8 mouse cellular contexts compared by ENCODE assay signal in genomic region chr2:22774181-22774751, GRCm38 (mm10). TPM values are rescaled to one million over a fixed set of nuclear protein-coding genes. Genes with fewer than 3 reads are reported as not detected.
DNase-seq lines count a peak whose midpoint lies in the region; ATAC-seq and TF ChIP-seq lines count a peak whose summit lies in the region.

No protein-coding gene starts in this region.

- DNase-seq in adrenal gland, postnatal 14 days: peak; percentile 78
- DNase-seq in heart, postnatal 36 days: peak; percentile 72 to 76
- DNase-seq in layer of hippocampus, adult 8-10 months (ENCODE audit: low spot score in 2 of 2): peak; percentile 27 to 44
- peak; percentile 36 for DNase-seq in lung, adult 2 months

- no peak overlapping the region for H3K27ac ChIP-seq in forebrain, embryonic 16.5 days (ENCODE audit: low read length)
- no peak overlapping the region for H3K27ac ChIP-seq in neural tube, embryonic 14.5 days (ENCODE audit: low read depth, low read length)
- H3K27ac ChIP-seq in testis, adult 2 months (ENCODE audit: control insufficient read depth, insufficient read depth, low read depth, low read length): no peak overlapping the region

- H3K4me2 ChIP-seq in forebrain, embryonic 16.5 days (ENCODE audit: low read length): peak overlapping the region; percentile 89
- peak overlapping the region; percentile 90 for H3K4me2 ChIP-seq in neural tube, embryonic 14.5 days (ENCODE audit: low read depth, low read length)

- no peaks in the 10 kb centered on the region for H3K27me3 ChIP-seq in C2C12 (ENCODE audit: control insufficient read depth, insufficient read depth, insufficient read length)
- no peaks in the 10 kb centered on the region for H3K27me3 ChIP-seq in forebrain, embryonic 16.5 days (replicated peaks; ENCODE audit: control insufficient read depth, insufficient read depth, low read length)
- H3K27me3 ChIP-seq in neural tube, embryonic 14.5 days (ENCODE audit: control insufficient read depth, insufficient read depth, low read length): no peaks in the 10 kb centered on the region
- H3K27me3 ChIP-seq in testis, adult 2 months (ENCODE audit: control insufficient read depth, insufficient read depth, low read length): no peaks in the 10 kb centered on the region

- intact Hi-C loops in heart, postnatal 36 days (cut with DNase I): no loop called here

- peak; percentile 78 for ATAC-seq in forebrain, embryonic 16.5 days
- peak; percentile 90 for ATAC-seq in neural tube, embryonic 14.5 days (ENCODE audit: low read depth)

- H3K79me3 ChIP-seq in C2C12 (ENCODE audit: low read depth): peaks cover 6% of the 10 kb centered on the region

- H3K4me1 ChIP-seq in forebrain, embryonic 16.5 days (replicated peaks; ENCODE audit: control insufficient read depth, insufficient read depth, low read length): peaks cover 11% of the 10 kb centered on the region
- no peaks in the 10 kb centered on the region; the same call in 1 of the 2 replicates for H3K4me1 ChIP-seq in lung, adult 2 months (ENCODE audit: control insufficient read depth, insufficient read depth, low read length)
- H3K4me1 ChIP-seq in neural tube, embryonic 14.5 days (ENCODE audit: control insufficient read depth, insufficient read depth, low read length): peaks cover 3% of the 10 kb centered on the region; the same call in 1 of the 2 replicates
- peaks cover 9% of the 10 kb centered on the region for H3K4me1 ChIP-seq in testis, adult 2 months (ENCODE audit: control insufficient read depth, insufficient read depth, low read length)

- H3K9me3 ChIP-seq in forebrain, embryonic 16.5 days (ENCODE audit: control insufficient read depth, low read length): no peaks in the 10 kb centered on the region
- no peaks in the 10 kb centered on the region for H3K9me3 ChIP-seq in neural tube, embryonic 14.5 days (ENCODE audit: control insufficient read depth, low read length)

- H3K9ac ChIP-seq in forebrain, embryonic 16.5 days (replicated peaks; ENCODE audit: low read depth, low read length): peak overlapping the region; percentile 60
- H3K9ac ChIP-seq in neural tube, embryonic 14.5 days (replicated peaks; ENCODE audit: low read depth, low read length): peak overlapping the region; percentile 35; the same call in 1 of the 2 replicates

- peaks cover 47% of the 10 kb centered on the region for H3K79me2 ChIP-seq in C2C12 (ENCODE audit: control insufficient read depth, insufficient read depth)

- H3ac ChIP-seq in C2C12 (ENCODE audit: control insufficient read depth, insufficient read length, low read depth): peak overlapping the region; percentile 46

- 2% methylated on average over 28 of the region's 28 CpGs for WGBS in forebrain, embryonic 16.5 days
- WGBS in lung, adult 2 months: 2% methylated on average over 28 of the region's 28 CpGs
- WGBS in neural tube, embryonic 14.5 days: 2% methylated on average over 27 of the region's 28 CpGs

- no peak for TF ChIP-seq CTCF in C2C12 (IDR thresholded peaks at IDR 0.05; ENCODE audit: control insufficient read depth, insufficient read depth, insufficient read length)
- TF ChIP-seq CTCF in lung, adult 2 months (IDR thresholded peaks at IDR 0.05; ENCODE audit: insufficient read depth, low read length): no peak
- TF ChIP-seq CTCF in testis, adult 2 months (IDR thresholded peaks at IDR 0.05; ENCODE audit: control insufficient read depth, insufficient read depth, insufficient replicate concordance, low read depth, low read length): no peak

- H3K36me3 ChIP-seq in C2C12 (ENCODE audit: control insufficient read depth, insufficient read depth): no peaks in the 10 kb centered on the region
- no peaks in the 10 kb centered on the region for H3K36me3 ChIP-seq in forebrain, embryonic 16.5 days (ENCODE audit: control insufficient read depth, insufficient read depth)
- no peaks in the 10 kb centered on the region for H3K36me3 ChIP-seq in neural tube, embryonic 14.5 days (ENCODE audit: control insufficient read depth, insufficient read depth, low read length)
- H3K36me3 ChIP-seq in testis, adult 2 months (ENCODE audit: control insufficient read depth, insufficient read depth, low read length): no peaks in the 10 kb centered on the region

- peak; percentile 49; the same call in 1 of the 2 replicates for TF ChIP-seq POLR2A in lung, adult 2 months (IDR thresholded peaks at IDR 0.05; ENCODE audit: borderline replicate concordance, extremely low read depth, low read depth, low read length)
- TF ChIP-seq POLR2A in testis, adult 2 months (IDR thresholded peaks at IDR 0.05; ENCODE audit: control insufficient read depth, low read depth, low read length): 0 out of 2 replicates have a peak, but pooled peaks have one; percentile 26

- peak overlapping the region; percentile 30 for H3K4me3 ChIP-seq in C2C12 (ENCODE audit: insufficient read depth, poor library complexity, severe bottlenecking)
- peak overlapping the region; percentile 51 for H3K4me3 ChIP-seq in forebrain, embryonic 16.5 days (replicated peaks; ENCODE audit: low read length)
- H3K4me3 ChIP-seq in lung, adult 2 months (replicated peaks; ENCODE audit: extremely low read depth, low read depth, low read length): peak overlapping the region; percentile 42
- peak overlapping the region; percentile 39 for H3K4me3 ChIP-seq in neural tube, embryonic 14.5 days (ENCODE audit: low read depth, low read length)
- peak overlapping the region; percentile 74 for H3K4me3 ChIP-seq in testis, adult 2 months (ENCODE audit: control insufficient read depth, low read depth, low read length)

TF ChIP-seq in C2C12, 6 proteins besides CTCF, POLR2A, EP300 and RAD21:
- TF ChIP-seq MAX (IDR thresholded peaks at IDR 0.05): peak; percentile 47
- no peak for TF ChIP-seq MYOD1 (IDR thresholded peaks at IDR 0.05; ENCODE audit: control insufficient read depth, insufficient read length, low read depth)
TF ChIP-seq in C2C12: peak in this region for 1.

RNA-seq across cellular contexts. Expression of gene Apbb1ip, which starts 0.4 kb away (rescaled TPM):
- 4.0 TPM for polyA plus RNA-seq in C2C12 (2012; fragmentation: generic; extraction: Trizol)
- total RNA-seq in adrenal gland, postnatal 14 days (2021): 3.6 and 13.0 TPM in 2 replicates
- 0.46 and 1.0 TPM in 2 replicates for polyA plus RNA-seq in forebrain, embryonic 16.5 days (2015; fragmentation: Nextera tagmentation; extraction: Ambion mirVana)
- total RNA-seq in heart, postnatal 36 days (2021): 1 to 10 TPM; 4.0 to 4.5 TPM
- 10 to 100 TPM in 2 of 4 experiments, 1 to 10 TPM in 2; 6.3 to 24.4 (median 13.5) TPM for total RNA-seq in layer of hippocampus, adult 8-10 months (2022)
- polyA plus RNA-seq in lung, adult 2 months (2012; rRNA removed): 5.5 and 6.1 TPM in 2 replicates
- 0.88 and 1.3 TPM in 2 replicates for polyA plus RNA-seq in neural tube, embryonic 14.5 days (2014; fragmentation: Nextera tagmentation; extraction: Ambion mirVana)
- 2.4 and 2.8 TPM in 2 replicates for polyA plus RNA-seq in testis, adult 2 months (2012; rRNA removed)
